Mouse (Mus musculus): ENCODE data around the gene Olah.

DNA sequence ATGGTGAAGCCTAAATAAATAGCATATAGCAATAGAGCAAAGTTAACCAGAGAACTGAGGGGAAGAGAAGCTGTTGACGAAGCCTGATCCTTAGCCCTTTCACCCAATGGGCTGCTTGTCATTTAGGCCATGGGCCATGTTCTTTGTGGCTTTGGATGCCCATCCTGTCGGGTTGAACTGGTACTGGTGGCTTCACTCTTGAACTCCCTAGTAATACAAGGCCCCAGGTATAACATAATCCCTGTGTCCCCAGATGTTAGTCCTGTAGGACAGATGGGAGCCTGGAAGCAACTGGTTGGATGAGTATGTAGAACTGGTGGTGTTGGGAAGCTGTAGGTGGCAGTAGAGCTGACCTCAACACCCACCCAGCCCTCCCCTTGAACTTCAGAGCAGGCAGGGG lies 5.1 kb downstream of the Olah start:
- TF ChIP-seq GATA1 (IDR thresholded peaks at IDR 0.05; ENCODE audit: low read length) (no peak), TAL1 (IDR thresholded peaks at IDR 0.05; ENCODE audit: low read length) (no peak)
